Mouse (Mus musculus): ENCODE measurements around the gene Akp3. TPM values are rescaled to one million over a fixed set of nuclear protein-coding genes. Genes with fewer than 3 reads are reported as not detected.

Akp3 gene
- not detected in 2 replicates for polyA plus RNA-seq (2016; fragmentation: Nextera tagmentation; extraction: Ambion mirVana)

GRCm38 (mm10) chr1:87124673-87125072 lies at the start of gene Akp3:
TSS of gene Akp3 (plus strand) at chr1:87124973.
- Histone ChIP-seq H3K36me3 (no peaks in the 10 kb centered on the region), H3K27ac (replicated peaks) (no peak within 1 kb of the TSS), H3K4me2 (replicated peaks) (no peak within 1 kb of the TSS), H3K4me1 (0 out of 2 replicates have a peak, but pooled peaks cover 5% of the 10 kb centered on the region), H3K9me3 (no peaks in the 10 kb centered on the region), H3K27me3 (peaks cover 41% of the 10 kb centered on the region), H3K4me3 (no peak within 1 kb of the TSS), H3K9ac (replicated peaks) (no peak within 1 kb of the TSS)
- 76% methylated on average over 6 of the region's 6 CpGs for WGBS
- no peak for ATAC-seq (ENCODE audit: low FRiP score, low read depth)

- no peaks in the 10 kb centered on the region for H3K27me3 ChIP-seq
Measured at GRCm38 (mm10) chr1:87086196-87086595, 38.6 kb upstream of the Akp3 start.

GRCm38 (mm10) chr1:87086964-87087363 lies 37.8 kb upstream of the Akp3 start:
- Histone ChIP-seq H3K9me3 (no peaks in the 10 kb centered on the region), H3K36me3 (no peaks in the 10 kb centered on the region), H3K27me3 (no peaks in the 10 kb centered on the region), H3K27ac (replicated peaks) (no peak overlapping the region), H3K9ac (replicated peaks) (no peak overlapping the region), H3K4me1 (no peaks in the 10 kb centered on the region), H3K4me3 (no peak overlapping the region), H3K4me2 (replicated peaks) (no peak overlapping the region)
- ATAC-seq (ENCODE audit: low FRiP score, low read depth), result no peak
- 68% methylated on average over 17 of the region's 17 CpGs for WGBS

More at GRCm38 (mm10) chr1:87086196-87086595, 38.6 kb upstream of the Akp3 start:
- Histone ChIP-seq H3K4me1 (no peaks in the 10 kb centered on the region), H3K9ac (replicated peaks) (no peak overlapping the region), H3K9me3 (no peaks in the 10 kb centered on the region), H3K27ac (replicated peaks) (no peak overlapping the region), H3K4me2 (replicated peaks) (no peak overlapping the region), H3K36me3 (no peaks in the 10 kb centered on the region), H3K4me3 (no peak overlapping the region)
- no peak for ATAC-seq (ENCODE audit: low FRiP score, low read depth)
- WGBS, result 86% methylated on average over 4 of the region's 4 CpGs

- no peak for ATAC-seq (ENCODE audit: low FRiP score, low read depth)
- no peak overlapping the region for H3K9ac ChIP-seq (replicated peaks)
- H3K27me3 ChIP-seq, result no peaks in the 10 kb centered on the region
- H3K36me3 ChIP-seq, result no peaks in the 10 kb centered on the region
- 92% methylated on average over 11 of the region's 11 CpGs for WGBS
- no peak overlapping the region for H3K4me2 ChIP-seq (replicated peaks)
- H3K9me3 ChIP-seq, result no peaks in the 10 kb centered on the region
- H3K4me1 ChIP-seq, result no peaks in the 10 kb centered on the region
- no peak overlapping the region for H3K4me3 ChIP-seq
- H3K27ac ChIP-seq (replicated peaks), result no peak overlapping the region
Measured at GRCm38 (mm10) chr1:87089251-87089650, 35.5 kb upstream of the Akp3 start.

- Histone ChIP-seq H3K4me2 (replicated peaks) (no peak within 1 kb of the TSS), H3K9me3 (no peaks in the 10 kb centered on the region), H3K36me3 (no peaks in the 10 kb centered on the region), H3K4me1 (no peaks in the 10 kb centered on the region), H3K27ac (replicated peaks) (no peak within 1 kb of the TSS), H3K9ac (replicated peaks) (no peak within 1 kb of the TSS), H3K27me3 (no peaks in the 10 kb centered on the region), H3K4me3 (no peak within 1 kb of the TSS)
- ATAC-seq (ENCODE audit: low FRiP score, low read depth), result no peak
- WGBS, result 78% methylated on average over 4 of the region's 4 CpGs
Measured at GRCm38 (mm10) chr1:87089828-87090227, 34.9 kb upstream of the Akp3 start, which contains the start of gene Alppl2. TSS of gene Alppl2 (minus strand) at chr1:87089928.

GRCm38 (mm10) chr1:87095642-87096041 lies 29.1 kb upstream of the Akp3 start:
- H3K4me3 ChIP-seq, result no peak overlapping the region
- no peak overlapping the region for H3K27ac ChIP-seq (replicated peaks)
- no peaks in the 10 kb centered on the region for H3K9me3 ChIP-seq
- peaks cover 5% of the 10 kb centered on the region for H3K4me1 ChIP-seq
- H3K4me2 ChIP-seq (replicated peaks), result no peak overlapping the region
- H3K9ac ChIP-seq (replicated peaks), result no peak overlapping the region
- WGBS, result 77% methylated on average over 8 of the region's 8 CpGs
- no peaks in the 10 kb centered on the region for H3K36me3 ChIP-seq
- no peak for ATAC-seq (ENCODE audit: low FRiP score, low read depth)
- H3K27me3 ChIP-seq, result peaks cover 30% of the 10 kb centered on the region

GRCm38 (mm10) chr1:87098358-87098975 lies 26.3 kb upstream of the Akp3 start:
- H3K27me3 ChIP-seq, result peaks cover 30% of the 10 kb centered on the region
- peak; percentile 76 for ATAC-seq (ENCODE audit: low FRiP score, low read depth)
- no peaks in the 10 kb centered on the region for H3K9me3 ChIP-seq
- WGBS, result 14% methylated on average over 30 of the region's 30 CpGs
- H3K36me3 ChIP-seq, result no peaks in the 10 kb centered on the region
- H3K9ac ChIP-seq (replicated peaks), result no peak overlapping the region
- no peak overlapping the region for H3K27ac ChIP-seq (replicated peaks)
- H3K4me3 ChIP-seq, result no peak overlapping the region
- H3K4me2 ChIP-seq (replicated peaks), result peak overlapping the region; percentile 43
- H3K4me1 ChIP-seq, result peaks cover 5% of the 10 kb centered on the region

- Histone ChIP-seq H3K4me2 (replicated peaks) (no peak within 1 kb of the TSS), H3K36me3 (no peaks in the 10 kb centered on the region), H3K27me3 (peaks cover 30% of the 10 kb centered on the region), H3K27ac (replicated peaks) (no peak within 1 kb of the TSS), H3K4me1 (peaks cover 5% of the 10 kb centered on the region), H3K9ac (replicated peaks) (no peak within 1 kb of the TSS), H3K9me3 (no peaks in the 10 kb centered on the region), H3K4me3 (no peak within 1 kb of the TSS)
- ATAC-seq (ENCODE audit: low FRiP score, low read depth), result no peak
- WGBS, result 90% methylated on average over 1 of the region's 1 CpGs
Measured at GRCm38 (mm10) chr1:87101411-87101810, 23.4 kb upstream of the Akp3 start, which contains the start of gene Alpi. TSS of gene Alpi (minus strand) at chr1:87101606.

GRCm38 (mm10) chr1:87102114-87102513 lies 22.7 kb upstream of the Akp3 start:
- no peak overlapping the region for H3K27ac ChIP-seq (replicated peaks)
- H3K36me3 ChIP-seq, result no peaks in the 10 kb centered on the region
- H3K4me2 ChIP-seq (replicated peaks), result no peak overlapping the region
- H3K9me3 ChIP-seq, result no peaks in the 10 kb centered on the region
- no peak overlapping the region for H3K9ac ChIP-seq (replicated peaks)
- ATAC-seq (ENCODE audit: low FRiP score, low read depth), result no peak
- 78% methylated on average over 3 of the region's 3 CpGs for WGBS
- H3K4me3 ChIP-seq, result no peak overlapping the region
- H3K27me3 ChIP-seq, result peaks cover 24% of the 10 kb centered on the region
- H3K4me1 ChIP-seq, result peaks cover 5% of the 10 kb centered on the region

GRCm38 (mm10) chr1:87103936-87104335 lies 20.8 kb upstream of the Akp3 start:
- Histone ChIP-seq H3K27ac (replicated peaks) (no peak overlapping the region), H3K27me3 (peaks cover 14% of the 10 kb centered on the region)

GRCm38 (mm10) chr1:87106536-87106935 lies 18.2 kb upstream of the Akp3 start:
- WGBS, result 84% methylated on average over 8 of the region's 8 CpGs
- Histone ChIP-seq H3K4me1 (no peaks in the 10 kb centered on the region), H3K36me3 (no peaks in the 10 kb centered on the region), H3K4me3 (no peak overlapping the region), H3K27ac (replicated peaks) (no peak overlapping the region), H3K9ac (replicated peaks) (no peak overlapping the region), H3K9me3 (no peaks in the 10 kb centered on the region), H3K4me2 (replicated peaks) (no peak overlapping the region), H3K27me3 (no peaks in the 10 kb centered on the region)
- no peak for ATAC-seq (ENCODE audit: low FRiP score, low read depth)

More at GRCm38 (mm10) chr1:87103936-87104335, 20.8 kb upstream of the Akp3 start:
- ATAC-seq (ENCODE audit: low FRiP score, low read depth), result no peak
- Histone ChIP-seq H3K4me1 (no peaks in the 10 kb centered on the region), H3K4me3 (no peak overlapping the region), H3K4me2 (replicated peaks) (no peak overlapping the region), H3K9ac (replicated peaks) (no peak overlapping the region), H3K36me3 (no peaks in the 10 kb centered on the region), H3K9me3 (no peaks in the 10 kb centered on the region)
- 88% methylated on average over 1 of the region's 1 CpGs for WGBS

GRCm38 (mm10) chr1:87108564-87108963 lies 16.2 kb upstream of the Akp3 start:
- no peaks in the 10 kb centered on the region for H3K4me1 ChIP-seq
- no peak overlapping the region for H3K9ac ChIP-seq (replicated peaks)
- no peak overlapping the region for H3K4me3 ChIP-seq
- 88% methylated on average over 4 of the region's 4 CpGs for WGBS
- H3K4me2 ChIP-seq (replicated peaks), result no peak overlapping the region
- no peaks in the 10 kb centered on the region for H3K36me3 ChIP-seq
- H3K27ac ChIP-seq (replicated peaks), result no peak overlapping the region
- no peaks in the 10 kb centered on the region for H3K27me3 ChIP-seq
- H3K9me3 ChIP-seq, result no peaks in the 10 kb centered on the region
- no peak for ATAC-seq (ENCODE audit: low FRiP score, low read depth)

Data from midbrain, embryonic 12.5 days (tissue).